Mouse (Mus musculus): ENCODE results near the gene Ndufa11. TPM values are rescaled to one million over a fixed set of nuclear protein-coding genes. Genes with fewer than 3 reads are reported as not detected.
A peak's percentile ranks its signal among the peaks of the same experiment; 100 is the strongest.

Gene Ndufa11
- 100 to 1,000 TPM; 225 to 227 TPM for polyA plus RNA-seq (2017; shearing (Covaris generic))

- peak; percentile 53 for ATAC-seq
Measured at GRCm38 (mm10) chr17:56717363-56718058, at the start of gene Ndufa11, which contains the start of gene Vmac. Gene Ndufa11 (plus strand): TSS chr17:56717767. Gene Vmac (minus strand): TSS chr17:56718022.

DNA sequence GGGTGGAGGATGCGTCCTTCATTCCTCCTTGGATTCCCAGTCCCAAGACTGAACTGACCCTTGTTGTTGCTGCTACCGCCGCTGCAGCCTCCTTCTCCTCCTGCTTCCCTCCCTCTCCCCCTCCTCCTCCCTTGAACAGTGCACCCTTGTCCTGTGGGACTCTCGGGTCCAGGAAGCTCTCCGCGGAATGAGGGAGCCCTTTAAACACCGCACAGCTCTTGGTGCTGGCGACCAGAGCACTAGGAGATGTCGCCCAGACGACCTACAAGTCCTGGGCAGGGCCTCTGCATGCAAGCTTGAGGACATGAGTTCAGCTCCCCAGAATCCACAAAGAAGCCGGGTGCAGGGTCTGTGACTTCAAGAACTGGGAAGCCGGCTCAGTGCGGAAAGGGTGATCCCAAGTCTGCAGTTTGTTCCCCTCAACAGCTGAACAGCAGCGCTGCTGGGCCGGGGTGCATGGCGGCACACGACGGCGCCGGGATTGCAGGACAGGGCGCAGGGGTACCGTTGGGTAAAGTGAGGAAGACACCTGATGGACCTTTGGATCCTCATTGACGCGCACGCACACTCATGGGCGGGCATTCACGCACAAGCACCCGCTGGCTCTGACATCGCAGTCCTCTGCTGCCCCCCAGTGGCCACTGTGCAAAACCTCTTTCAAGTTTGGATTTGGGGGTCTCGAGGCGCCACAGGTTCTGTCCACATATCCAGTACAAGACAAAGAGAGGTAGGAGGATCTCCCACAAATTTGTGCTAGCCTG lies 49.0 kb upstream of the Ndufa11 start:
- ATAC-seq, result peak; percentile 28

- ATAC-seq, result no peak
Measured at GRCm38 (mm10) chr17:56669766-56670165, 47.8 kb upstream of the Ndufa11 start.

DNA sequence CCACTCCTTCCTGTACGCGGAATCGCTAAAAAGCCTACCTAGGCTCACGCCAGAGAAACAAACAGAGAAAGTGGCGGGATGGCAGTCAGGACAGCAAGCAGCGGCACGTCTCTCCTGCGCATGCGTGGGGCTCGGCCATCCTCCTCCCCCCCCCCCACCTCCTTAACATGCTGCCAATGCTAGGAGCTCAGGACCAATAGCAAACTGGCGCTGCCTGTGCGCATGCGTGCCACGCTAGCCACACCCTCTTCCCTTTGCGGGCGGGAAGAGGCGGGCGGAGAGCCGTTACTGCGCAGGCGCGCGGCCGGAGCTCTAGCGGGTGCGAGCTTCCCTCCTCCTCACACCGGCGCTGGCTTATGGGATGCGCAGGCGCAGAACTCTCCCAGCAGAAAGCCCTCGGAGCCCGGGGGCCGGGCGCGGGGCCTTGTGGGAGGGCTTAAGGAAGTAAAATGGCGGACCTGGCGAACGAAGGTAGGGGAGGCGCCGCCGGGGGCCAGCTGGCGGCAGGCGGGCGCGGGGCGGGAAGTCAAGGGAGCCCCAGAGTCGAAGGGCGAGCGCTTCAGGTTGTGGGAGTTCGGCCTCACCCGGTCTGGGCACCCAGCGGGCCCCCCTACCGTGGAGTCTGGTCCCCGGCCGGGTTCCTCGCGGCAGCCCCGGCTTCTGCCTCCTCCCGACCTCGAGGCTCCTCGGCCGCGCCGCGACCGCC lies 44.5 kb upstream of the Ndufa11 start, which contains the start of gene Ranbp3:
Ranbp3 (plus strand) TSS at position 354 of the 706 bp plus-strand sequence.
- peak; percentile 94 for ATAC-seq

GRCm38 (mm10) chr17:56673647-56674416 lies 43.7 kb upstream of the Ndufa11 start:
- ATAC-seq, result no peak

DNA sequence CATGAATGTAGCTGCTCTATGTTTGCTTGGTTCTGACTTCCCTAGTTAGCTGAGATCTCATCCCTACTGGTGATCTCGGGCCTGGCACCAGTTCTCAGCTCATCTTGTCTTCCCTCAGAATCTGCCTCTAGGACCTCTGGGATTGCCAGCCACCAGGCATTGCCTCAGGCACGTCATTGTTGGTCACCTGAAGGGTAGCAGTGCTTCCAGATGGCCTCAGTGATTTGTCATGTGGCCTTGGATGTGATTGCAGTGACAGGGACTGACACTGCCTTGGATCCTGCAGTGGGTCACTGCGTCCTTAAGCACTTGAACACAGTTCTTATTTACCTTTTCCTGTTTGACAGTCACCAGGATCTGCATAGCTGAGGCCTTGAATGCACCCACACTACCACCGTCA lies 35.8 kb upstream of the Ndufa11 start:
- no peak for ATAC-seq

GRCm38 (mm10) chr17:56682880-56683279 lies 34.7 kb upstream of the Ndufa11 start:
- ATAC-seq, result no peak

DNA sequence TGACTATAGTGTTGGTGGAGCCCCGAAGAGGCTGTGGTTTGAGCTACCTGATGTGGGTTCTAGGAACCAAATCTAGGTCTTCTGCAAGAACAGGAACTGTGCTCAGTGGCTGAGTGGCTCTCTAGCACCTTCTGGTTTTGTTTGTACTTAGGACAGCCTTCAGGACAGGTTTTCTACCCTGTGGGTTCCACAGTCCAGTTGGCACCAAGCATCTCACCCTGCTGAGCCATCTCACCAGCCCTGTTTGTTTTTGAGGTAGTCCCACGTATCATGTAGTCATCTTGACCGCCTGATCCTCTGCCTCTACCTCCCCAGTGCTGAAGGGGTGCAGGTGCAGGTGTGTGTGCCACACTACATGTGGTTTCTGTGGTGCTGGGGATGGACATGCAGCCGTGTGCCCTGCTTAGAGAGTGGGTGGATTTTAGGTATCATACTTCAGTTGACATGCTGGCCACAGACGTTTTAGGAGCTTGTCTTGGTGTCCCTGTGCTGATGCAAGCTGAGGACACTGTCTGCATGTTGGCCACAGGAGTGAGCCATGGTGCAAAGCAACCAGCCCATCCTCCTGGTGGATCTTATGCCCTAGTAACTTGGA lies 33.9 kb upstream of the Ndufa11 start:
- ATAC-seq, result no peak

DNA sequence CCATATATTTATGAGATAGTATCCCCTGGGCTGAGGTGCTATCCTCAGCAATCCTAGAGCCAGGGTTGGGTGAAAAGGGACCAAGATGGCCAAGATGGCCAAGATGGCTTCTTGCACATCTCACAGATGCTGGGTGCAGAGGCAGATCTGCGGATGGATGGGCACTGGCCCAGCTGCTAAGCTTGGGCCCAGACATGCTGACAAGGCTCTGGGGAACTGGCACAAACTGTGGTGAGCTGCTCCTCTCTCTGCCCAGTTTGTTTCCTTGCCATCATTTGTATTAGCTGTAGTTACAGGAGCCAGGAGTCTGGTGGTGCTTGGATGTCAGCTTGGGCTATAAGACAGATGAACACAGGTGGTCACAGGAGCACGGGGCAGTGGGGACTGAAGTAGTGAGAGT lies 32.9 kb upstream of the Ndufa11 start:
- ATAC-seq, result no peak

GRCm38 (mm10) chr17:56686801-56687200 lies 30.8 kb upstream of the Ndufa11 start:
- ATAC-seq, result no peak

DNA sequence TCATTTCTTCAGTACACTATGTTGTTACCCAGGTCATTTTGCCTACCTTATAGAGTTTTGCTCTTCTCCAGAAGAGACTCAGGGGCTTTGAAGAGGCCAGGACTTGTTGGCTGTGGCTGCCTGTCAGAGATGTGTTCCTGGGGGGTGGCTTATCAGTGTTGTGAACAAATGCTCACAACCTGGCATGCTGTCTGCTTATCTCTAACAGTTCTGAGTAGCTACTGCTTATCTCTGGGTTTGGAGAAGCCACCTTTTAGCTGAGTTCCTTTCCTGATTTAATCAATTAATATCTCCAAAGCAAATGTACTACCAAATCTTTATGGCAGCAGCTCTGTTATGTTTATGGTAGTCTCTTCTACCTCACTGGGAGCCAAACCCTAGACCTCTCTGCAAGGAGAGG lies 29.5 kb upstream of the Ndufa11 start:
- ATAC-seq, result no peak

- ATAC-seq, result no peak
Measured at GRCm38 (mm10) chr17:56688689-56689088, 28.9 kb upstream of the Ndufa11 start.

DNA sequence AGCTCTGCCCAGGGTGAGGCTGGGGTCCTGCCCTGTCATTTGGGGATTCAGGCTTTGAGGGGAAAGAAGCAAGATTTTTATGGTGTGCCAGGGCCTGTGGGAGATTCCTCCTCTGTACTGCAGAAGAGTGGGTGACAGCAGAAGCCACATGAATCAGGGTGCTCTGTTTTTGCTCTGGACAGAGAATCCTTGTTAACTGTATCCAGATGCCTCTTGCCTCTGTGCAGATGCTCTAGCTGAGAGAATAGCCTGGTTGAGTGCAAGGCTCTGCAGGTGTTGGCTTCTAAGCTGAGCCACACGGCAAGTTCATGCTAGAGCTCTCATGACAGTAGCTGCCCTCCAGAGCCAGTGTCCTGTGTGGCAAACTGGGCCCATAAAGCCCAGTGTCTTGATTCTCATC lies 24.2 kb upstream of the Ndufa11 start:
- no peak for ATAC-seq

DNA sequence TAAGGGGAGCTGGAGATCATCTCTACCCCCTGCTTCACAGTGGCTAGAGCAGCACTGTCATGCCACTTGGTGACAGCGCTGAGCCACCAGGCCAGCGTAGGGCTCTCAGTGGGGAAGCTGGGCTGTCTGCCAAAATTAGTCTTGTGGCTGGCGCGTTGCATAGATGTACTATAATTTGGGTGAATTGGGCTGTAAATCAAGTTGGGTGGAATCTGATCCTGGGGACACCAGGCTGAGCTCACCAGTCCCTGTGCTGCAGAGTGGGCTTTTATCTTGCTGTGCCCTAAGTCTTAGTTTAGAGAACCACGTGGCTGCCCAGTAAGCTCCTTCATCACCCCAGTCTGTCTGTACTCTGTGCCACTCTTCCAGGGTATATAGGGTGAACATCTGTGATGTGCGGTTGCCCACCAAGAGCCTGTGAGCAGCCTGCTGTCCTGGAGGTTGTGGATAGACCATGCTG lies 23.7 kb upstream of the Ndufa11 start:
- no peak for ATAC-seq

DNA sequence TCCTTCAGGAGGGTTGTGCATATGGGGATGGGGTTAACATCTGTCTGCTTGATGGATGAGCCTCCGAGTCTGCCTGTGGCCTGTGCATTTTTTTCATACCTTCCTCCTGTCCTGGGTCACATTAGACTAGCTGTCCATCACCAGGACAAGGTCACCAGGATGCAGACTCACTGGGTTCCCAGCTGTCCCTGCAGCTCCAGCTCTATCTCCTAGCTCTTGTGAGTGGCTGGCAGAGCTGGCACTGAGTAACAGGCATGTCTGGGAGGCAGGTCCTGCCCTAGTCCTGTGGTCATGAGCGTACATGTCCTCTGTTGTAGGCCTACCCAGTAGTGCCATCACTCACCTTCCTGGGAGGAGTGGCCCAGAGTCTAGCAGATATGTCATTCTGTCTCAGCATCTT lies 17.1 kb upstream of the Ndufa11 start:
- ATAC-seq, result no peak

DNA sequence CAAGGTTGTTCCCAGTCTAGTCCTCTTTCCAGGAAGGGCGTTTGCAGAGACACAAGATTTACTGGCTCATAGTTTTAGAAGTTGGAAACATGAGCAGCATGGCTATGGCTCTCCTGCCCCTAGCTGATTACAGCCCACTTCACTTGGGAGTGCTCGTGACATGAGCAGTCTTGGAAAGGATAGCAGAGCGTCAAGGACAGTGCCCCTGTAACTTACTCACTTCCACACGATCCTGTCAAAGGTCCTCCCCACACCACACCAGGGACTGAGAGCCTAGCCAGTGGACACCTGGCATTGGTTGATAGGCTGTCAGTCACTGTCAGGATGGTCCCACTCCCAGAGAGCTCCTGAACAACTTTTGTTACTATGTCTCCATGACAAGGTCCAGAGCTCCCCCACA lies 14.5 kb upstream of the Ndufa11 start:
- ATAC-seq, result no peak

GRCm38 (mm10) chr17:56706515-56706914 lies 11.1 kb upstream of the Ndufa11 start:
- no peak for ATAC-seq

GRCm38 (mm10) chr17:56708692-56709091 lies 8.9 kb upstream of the Ndufa11 start:
- no peak for ATAC-seq

- ATAC-seq, result no peak
Measured at GRCm38 (mm10) chr17:56709708-56710107, 7.9 kb upstream of the Ndufa11 start.

DNA sequence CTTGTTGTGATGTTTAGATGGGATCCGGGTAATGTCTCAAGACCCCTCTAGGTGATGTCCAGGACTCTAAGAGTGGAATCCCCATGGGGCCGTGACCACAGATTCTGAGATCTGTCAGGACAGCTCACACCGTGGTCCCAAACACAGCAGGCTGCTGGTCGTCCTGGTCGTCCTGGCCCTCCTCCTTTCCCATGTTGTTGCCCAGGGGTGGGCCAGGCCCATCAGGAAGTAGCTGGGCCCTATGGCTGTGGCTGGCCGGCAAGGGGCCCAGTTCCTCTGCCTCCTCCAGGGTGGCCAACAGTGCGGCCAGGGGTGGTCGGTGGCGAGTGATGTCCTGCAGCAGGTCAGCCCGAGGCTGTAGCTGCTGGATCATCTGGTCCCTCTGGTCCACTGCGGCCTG lies 2.2 kb upstream of the Ndufa11 start:
- no peak for ATAC-seq

DNA sequence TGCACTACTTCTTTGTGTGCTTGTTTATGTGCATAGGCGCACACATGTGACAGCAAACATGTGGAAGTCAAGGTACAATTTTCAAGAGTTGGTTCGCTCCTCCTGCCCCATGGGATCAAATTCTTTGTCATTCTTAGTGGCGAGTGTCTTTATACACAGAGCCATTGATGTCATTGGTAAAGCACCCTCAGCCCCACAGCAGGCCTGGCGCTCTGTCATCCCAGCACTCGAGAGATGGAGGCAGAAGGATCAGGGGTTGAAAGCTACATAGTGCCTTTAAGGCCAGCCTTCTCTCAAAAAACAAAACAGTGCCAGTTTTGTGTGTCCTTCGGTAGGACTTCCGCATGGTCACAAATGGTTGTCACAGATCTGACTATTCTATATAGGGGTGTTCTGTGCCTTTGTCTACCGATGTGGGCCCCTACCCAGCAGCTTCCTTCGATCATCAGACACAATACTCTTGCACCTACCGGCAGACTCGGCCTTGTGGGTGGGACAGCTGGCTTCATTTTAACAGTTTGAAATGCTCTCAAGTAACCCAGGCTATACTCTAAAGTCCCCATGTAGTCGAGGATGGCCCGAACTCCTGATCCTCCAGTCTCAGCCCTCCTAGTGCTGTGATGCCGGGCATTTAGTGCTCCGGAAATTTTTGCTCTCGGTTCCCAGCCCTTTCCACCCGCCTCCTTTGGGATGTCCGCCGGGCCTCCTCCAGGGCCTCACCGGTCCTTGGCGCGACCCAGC lies 1.5 kb upstream of the Ndufa11 start:
- no peak for ATAC-seq

Measured in CD4-positive, CD25-positive, alpha-beta regulatory T cell, adult 4 months (primary cell).